Mouse (Mus musculus) ES-CJ7 (cell line): ENCODE results near the gene Ppp2r5c.
A peak's percentile ranks its signal among the peaks of the same experiment; 100 is the strongest.

ENCODE experiments used
- DNase-seq: peaks from one replicate; pipeline ENCODE4 v3.0.0; 2011; ENCODE audit warnings: low read depth, low spot score

Ppp2r5c gene

GRCm38 (mm10) chr12:110511201-110511600, 64.3 kb downstream of the Ppp2r5c start:
- no peak for DNase-seq

GRCm38 (mm10) chr12:110511856-110512433, 65.0 kb downstream of the Ppp2r5c start:
- no peak for DNase-seq

GRCm38 (mm10) chr12:110512884-110513283, 66.0 kb downstream of the Ppp2r5c start:
- no peak for DNase-seq

- DNase-seq: no peak
These were observed 68.8 kb downstream of the Ppp2r5c start for GRCm38 (mm10) chr12:110515676-110516075.

- no peak for DNase-seq
These were observed 73.5 kb downstream of the Ppp2r5c start for GRCm38 (mm10) chr12:110520236-110520987.

- DNase-seq: peak; percentile 41
These were observed 76.6 kb downstream of the Ppp2r5c start for GRCm38 (mm10) chr12:110523526-110523925.

- DNase-seq: no peak
These were observed 85.8 kb downstream of the Ppp2r5c start for GRCm38 (mm10) chr12:110532711-110533110.

- DNase-seq: peak; percentile 20
These were observed 86.2 kb downstream of the Ppp2r5c start for GRCm38 (mm10) chr12:110533151-110533550.

- DNase-seq: no peak
These were observed 86.9 kb downstream of the Ppp2r5c start for GRCm38 (mm10) chr12:110533832-110534231.

- no peak for DNase-seq
These were observed 88.4 kb downstream of the Ppp2r5c start for GRCm38 (mm10) chr12:110535361-110535760.

- DNase-seq: no peak
These were observed 90.8 kb downstream of the Ppp2r5c start for GRCm38 (mm10) chr12:110537751-110538150.

- no peak for DNase-seq
These were observed 92.4 kb downstream of the Ppp2r5c start for GRCm38 (mm10) chr12:110539346-110539745.

- DNase-seq: no peak
These were observed 92.9 kb downstream of the Ppp2r5c start for GRCm38 (mm10) chr12:110539798-110540197.

GRCm38 (mm10) chr12:110540273-110540672, 93.4 kb downstream of the Ppp2r5c start:
- no peak for DNase-seq

- no peak for DNase-seq
These were observed 94.1 kb downstream of the Ppp2r5c start for GRCm38 (mm10) chr12:110541001-110541400.

- peak; percentile 36 for DNase-seq
These were observed 94.6 kb downstream of the Ppp2r5c start for GRCm38 (mm10) chr12:110541528-110541927.

- no peak for DNase-seq
These were observed 98.3 kb downstream of the Ppp2r5c start for GRCm38 (mm10) chr12:110545040-110545701.

GRCm38 (mm10) chr12:110547573-110547972, 100.7 kb downstream of the Ppp2r5c start:
- DNase-seq: no peak

- no peak for DNase-seq
These were observed 102.7 kb downstream of the Ppp2r5c start for GRCm38 (mm10) chr12:110549437-110550112.

- DNase-seq: no peak
These were observed 103.4 kb downstream of the Ppp2r5c start for GRCm38 (mm10) chr12:110550364-110550763.

- DNase-seq: no peak
These were observed 105.2 kb downstream of the Ppp2r5c start for GRCm38 (mm10) chr12:110552113-110552512.

GRCm38 (mm10) chr12:110553362-110553761, 106.4 kb downstream of the Ppp2r5c start:
- no peak for DNase-seq
